Mouse (Mus musculus) sigmoid colon, adult 10 weeks (tissue): ENCODE data around the gene Slc40a1. TPM values are rescaled to one million over a fixed set of nuclear protein-coding genes. Genes with fewer than 3 reads are reported as not detected.

Experiments used
- polyA plus RNA-seq: library from polyadenylated mRNA; stranded (reverse); fragments of 350-450 nt; fragmentation: Illumina TruSeq; extraction: RNeasy Lipid Tissue Mini Kit (QIAGEN cat#74804); gene quantifications from one replicate; pipeline ENCODE4 v1.2.3, GENCODE M21; 2014; ENCODE audit warnings: low read depth, low replicate concordance

Gene Slc40a1
- 456 TPM for polyA plus RNA-seq

DNA sequence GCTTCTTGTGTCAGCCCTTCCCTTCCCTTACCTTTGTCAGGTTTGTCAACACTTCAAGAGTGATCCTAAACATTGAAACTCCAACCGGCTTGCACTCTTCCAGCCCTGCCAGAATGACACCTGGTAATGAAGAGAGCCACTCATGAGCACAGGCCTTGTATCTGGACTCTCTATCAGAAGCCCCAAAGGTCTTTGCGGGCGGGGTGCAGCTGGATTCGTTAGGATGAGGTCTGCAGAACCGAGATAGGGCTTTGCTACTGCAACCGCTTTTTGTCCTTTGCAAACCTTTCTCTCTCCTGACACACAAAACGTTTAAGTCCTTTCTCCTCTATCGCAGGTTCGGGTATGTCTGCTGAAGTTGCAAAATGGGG is at the start of gene Slc40a1:
Slc40a1 (minus strand) TSS at position 131 of the 371 bp plus-strand sequence.

DNA sequence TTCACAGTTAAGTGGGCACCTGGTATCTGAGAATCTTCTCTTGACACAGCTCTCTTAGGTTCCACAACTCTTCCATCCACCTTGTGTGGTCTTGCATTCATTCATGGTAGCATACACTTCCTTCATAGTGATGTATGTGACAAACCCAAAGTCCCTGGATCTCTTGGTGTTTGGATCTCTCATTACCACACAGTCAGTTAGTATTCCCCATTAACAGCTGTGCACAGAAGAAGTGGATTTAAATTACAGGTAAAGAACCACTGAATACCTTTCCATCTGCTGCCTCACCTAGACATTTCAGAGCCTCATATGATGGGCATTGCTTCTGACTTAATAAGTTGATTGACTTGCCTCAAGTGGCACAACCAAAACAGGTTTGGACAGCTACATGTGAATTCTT is 36.1 kb downstream of the Slc40a1 start, which contains the start of gene Gm5269:
Gm5269 (minus strand) TSS at position 101 of the 400 bp plus-strand sequence.

Other genes starting within 250 kb of the Slc40a1 start
- 71.2 TPM for gene Wdr75, start 131.4 kb downstream of the Slc40a1 start, polyA plus RNA-seq
- not detected for gene Gm5269, start 36.2 kb downstream of the Slc40a1 start, polyA plus RNA-seq
- 1.1 TPM for gene Dnah7b, start 139.8 kb upstream of the Slc40a1 start, polyA plus RNA-seq